Mouse (Mus musculus) forebrain, embryonic 15.5 days (tissue): ENCODE results near the gene Rad9b. TPM values are rescaled to one million over a fixed set of nuclear protein-coding genes. Genes with fewer than 3 reads are reported as not detected.
"Not testable (repeated sequence)": the region's sequence is repeated elsewhere in the genome, so short reads cannot be mapped to it uniquely, and the experiment has no call there.

ENCODE experiments used
- ATAC-seq: fragments of 200-750 bp; cut with Nextera tagmentation; replicated peaks from 2 replicates; pipeline ENCODE4 v1.8.0; 2017; ENCODE audit warnings: mild to moderate bottlenecking, moderate TSS enrichment, moderate library complexity
- H3K27ac ChIP-seq: fragments of 300-500 bp; sonication (generic); replicated peaks from 2 replicates; pipeline ENCODE4 v1.5.1; 2015; ENCODE audit warnings: mild to moderate bottlenecking, inconsistent platforms
- H3K27me3 ChIP-seq: fragments of 300-500 bp; sonication (generic); 2 replicates; pipeline ENCODE4 v1.6.1; 2015; ENCODE audit warnings: inconsistent platforms
- H3K36me3 ChIP-seq: fragments of 300-500 bp; sonication (generic); 2 replicates; pipeline ENCODE4 v1.6.1; 2015; ENCODE audit warnings: mild to moderate bottlenecking, inconsistent platforms
- H3K4me1 ChIP-seq: fragments of 300-500 bp; sonication (generic); 2 replicates; pipeline ENCODE4 v1.6.1; 2015; ENCODE audit warnings: inconsistent platforms
- H3K4me2 ChIP-seq: fragments of 300-500 bp; sonication (generic); replicated peaks from 2 replicates; pipeline ENCODE4 v1.6.1; 2015; ENCODE audit warnings: mild to moderate bottlenecking, inconsistent platforms
- H3K4me3 ChIP-seq: fragments of 300-500 bp; sonication (generic); 2 replicates; pipeline ENCODE4 v1.5.1; 2015; ENCODE audit warnings: mild to moderate bottlenecking, inconsistent platforms
- H3K9ac ChIP-seq: fragments of 300-500 bp; sonication (generic); replicated peaks from 2 replicates; pipeline ENCODE4 v1.6.1; 2015; ENCODE audit warnings: mild to moderate bottlenecking, inconsistent platforms
- H3K9me3 ChIP-seq: fragments of 300-500 bp; sonication (generic); 2 replicates; pipeline ENCODE4 v1.6.1; 2016; ENCODE audit warnings: inconsistent platforms
- WGBS: fragments of 180-500 bp; shearing (Covaris S2); methylation state at CpG from one replicate; pipeline ENCODE4 v1.1.7; 2015; ENCODE audit warnings: mixed read lengths; 5-methylcytosine and 5-hydroxymethylcytosine counted together
- polyA plus RNA-seq: library from polyadenylated mRNA; unstranded; fragments of >200 nt; fragmentation: Nextera tagmentation; extraction: Ambion mirVana; gene quantifications from 2 replicates; pipeline ENCODE4 v1.2.1, GENCODE M21; 2015

Gene Rad9b
- polyA plus RNA-seq, 1 experiment from 2014 or later: 17.8 TPM

GRCm38 (mm10) chr5:122319474-122320204, 34.4 kb downstream of the Rad9b start:
- no peak for ATAC-seq

GRCm38 (mm10) chr5:122318976-122319375, 35.1 kb downstream of the Rad9b start:
- H3K9ac ChIP-seq, H3K4me2 ChIP-seq, H3K4me1 ChIP-seq, H3K4me3 ChIP-seq, H3K27ac ChIP-seq, H3K27me3 ChIP-seq, H3K9me3 ChIP-seq, ATAC-seq: not testable (repeated sequence)
- H3K36me3 ChIP-seq: peaks cover 15% of the 10 kb centered on the region
- WGBS: 73% methylated on average over 3 of the region's 3 CpGs

More at GRCm38 (mm10) chr5:122319474-122320204, 34.4 kb downstream of the Rad9b start:
- WGBS: 78% methylated on average over 14 of the region's 14 CpGs
- H3K4me3 ChIP-seq: no peak overlapping the region
- H3K4me2 ChIP-seq: no peak overlapping the region
- no peak overlapping the region for H3K9ac ChIP-seq
- peaks cover 15% of the 10 kb centered on the region; the same call in 1 of the 2 replicates for H3K36me3 ChIP-seq
- H3K9me3 ChIP-seq: no peaks in the 10 kb centered on the region
- no peaks in the 10 kb centered on the region for H3K27me3 ChIP-seq
- 0 out of 2 replicates have a peak, but pooled peaks cover 4% of the 10 kb centered on the region for H3K4me1 ChIP-seq
- H3K27ac ChIP-seq: no peak overlapping the region

DNA sequence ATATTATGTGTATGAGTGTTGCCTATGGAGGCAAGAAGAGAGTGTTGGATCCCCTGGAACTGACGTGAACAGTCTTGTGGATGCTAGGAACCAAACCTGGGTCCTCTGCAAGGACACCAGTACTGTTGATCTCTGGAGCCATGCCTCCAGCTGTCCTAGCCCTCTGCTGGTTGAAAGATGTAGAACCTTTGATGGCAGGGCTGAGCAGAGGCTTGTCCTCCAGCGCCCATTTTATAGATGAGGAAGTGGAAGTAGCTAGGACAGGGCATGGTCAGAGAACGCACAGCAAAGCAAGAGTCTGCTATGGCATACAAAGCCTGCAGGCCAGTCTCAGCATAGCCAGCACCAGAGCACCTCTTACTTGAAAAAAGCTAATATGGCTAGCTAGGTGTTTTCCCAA, 35.9 kb downstream of the Rad9b start:
- Histone ChIP-seq H3K4me3 (no peak overlapping the region), H3K36me3 (peaks cover 21% of the 10 kb centered on the region), H3K9me3 (no peaks in the 10 kb centered on the region)

DNA sequence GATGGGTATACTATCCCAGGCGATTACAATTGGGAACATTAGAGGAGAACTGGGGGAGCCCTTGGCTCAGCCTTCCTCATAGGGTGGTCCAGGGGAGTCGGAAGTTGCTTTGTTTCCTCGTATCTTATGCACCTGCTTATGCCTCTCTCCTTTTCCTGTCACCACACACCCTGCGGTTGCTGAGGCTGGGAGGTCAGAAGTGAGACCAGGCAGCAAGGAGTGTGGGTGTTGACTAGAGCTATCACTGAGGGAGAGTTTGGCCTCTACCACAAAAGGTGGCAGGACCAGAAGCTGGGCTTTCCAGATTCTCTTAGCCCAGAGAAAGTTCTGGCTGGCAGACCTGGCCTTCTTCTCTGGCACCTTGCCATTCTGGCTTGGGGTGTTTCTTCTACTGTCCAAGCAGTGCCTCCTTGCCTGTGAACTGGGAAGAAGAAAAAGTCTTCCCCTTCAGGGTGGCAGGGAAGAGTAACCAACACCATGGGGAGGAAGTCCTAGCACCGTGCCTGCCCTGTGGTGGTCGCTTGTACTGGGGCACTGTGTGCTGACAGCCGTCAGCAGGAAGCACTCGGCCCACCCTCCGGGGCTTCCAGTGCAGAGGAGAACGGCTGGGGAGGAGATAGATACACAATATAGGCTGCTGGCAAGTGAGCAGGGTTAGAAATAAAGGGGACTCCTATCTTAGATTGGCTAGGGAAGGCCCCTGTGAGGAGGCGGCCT, 36.5 kb downstream of the Rad9b start:
- Histone ChIP-seq H3K9me3 (no peaks in the 10 kb centered on the region), H3K27me3 (no peaks in the 10 kb centered on the region), H3K9ac (no peak overlapping the region), H3K4me1 (0 out of 2 replicates have a peak, but pooled peaks cover 4% of the 10 kb centered on the region), H3K27ac (no peak overlapping the region), H3K36me3 (peaks cover 21% of the 10 kb centered on the region), H3K4me3 (no peak overlapping the region), H3K4me2 (no peak overlapping the region)
- ATAC-seq: no peak
- 83% methylated on average over 11 of the region's 11 CpGs for WGBS

More for the DNA sequence above, 35.9 kb downstream of the Rad9b start:
- no peak overlapping the region for H3K27ac ChIP-seq
- no peaks in the 10 kb centered on the region for H3K27me3 ChIP-seq
- no peak overlapping the region for H3K4me2 ChIP-seq
- H3K4me1 ChIP-seq: 0 out of 2 replicates have a peak, but pooled peaks cover 4% of the 10 kb centered on the region
- no peak overlapping the region for H3K9ac ChIP-seq
- no peak for ATAC-seq
- 69% methylated on average over 3 of the region's 3 CpGs for WGBS

- no peak overlapping the region for H3K27ac ChIP-seq
- H3K9me3 ChIP-seq: no peaks in the 10 kb centered on the region
- 74% methylated on average over 20 of the region's 20 CpGs for WGBS
- H3K36me3 ChIP-seq: peaks cover 6% of the 10 kb centered on the region
- no peak overlapping the region for H3K4me3 ChIP-seq
- H3K4me1 ChIP-seq: 0 out of 2 replicates have a peak, but pooled peaks cover 4% of the 10 kb centered on the region
- H3K4me2 ChIP-seq: no peak overlapping the region
- ATAC-seq: no peak; the same call in 1 of the 2 replicates
- no peaks in the 10 kb centered on the region for H3K27me3 ChIP-seq
- H3K9ac ChIP-seq: no peak overlapping the region
Observed at GRCm38 (mm10) chr5:122314966-122315667, 38.9 kb downstream of the Rad9b start.

DNA sequence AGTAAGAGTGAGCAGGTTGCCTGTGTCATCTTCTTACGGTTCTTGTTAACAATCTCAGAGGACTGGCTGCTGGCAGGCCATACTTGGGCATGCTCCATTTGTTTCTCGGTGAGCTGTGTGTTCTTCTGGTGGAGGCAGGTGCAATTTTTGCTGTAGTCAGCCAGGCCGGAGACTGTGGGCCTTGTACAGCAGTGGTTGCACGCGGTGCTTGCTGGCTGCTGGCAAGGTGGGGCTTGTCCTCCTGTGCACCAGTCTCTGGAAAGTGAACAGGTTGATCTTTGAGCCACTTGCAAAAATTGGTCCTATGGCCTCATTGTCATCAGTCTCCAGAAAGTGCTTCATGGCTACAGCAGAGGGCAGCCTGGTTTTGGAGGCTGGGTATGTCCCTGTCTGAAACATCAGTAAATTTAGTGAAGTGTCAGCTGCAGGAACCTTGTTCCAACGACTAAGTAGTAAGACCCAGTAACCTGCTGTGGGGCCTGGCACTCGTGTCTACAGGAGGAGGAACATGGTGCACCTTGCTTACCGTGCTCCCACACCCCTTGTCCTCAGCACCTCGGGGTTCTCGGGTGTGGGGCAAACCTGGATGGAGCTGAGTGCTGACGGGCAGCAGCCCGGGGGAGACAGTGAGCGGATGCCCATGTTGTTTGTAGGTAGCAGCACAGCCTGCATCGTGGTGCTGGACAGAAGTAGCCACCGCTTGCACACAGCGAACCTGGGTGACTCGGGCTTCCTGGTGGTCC, 40.9 kb downstream of the Rad9b start:
- no peak overlapping the region for H3K27ac ChIP-seq
- peaks cover 11% of the 10 kb centered on the region for H3K36me3 ChIP-seq
- H3K4me3 ChIP-seq: no peak overlapping the region
- no peaks in the 10 kb centered on the region for H3K27me3 ChIP-seq
- 94% methylated on average over 17 of the region's 17 CpGs for whole genome bisulfite sequencing
- no peaks in the 10 kb centered on the region for H3K9me3 ChIP-seq
- 0 out of 2 replicates have a peak, but pooled peaks cover 4% of the 10 kb centered on the region for H3K4me1 ChIP-seq
- H3K4me2 ChIP-seq: no peak overlapping the region
- H3K9ac ChIP-seq: no peak overlapping the region
- ATAC-seq: no peak

DNA sequence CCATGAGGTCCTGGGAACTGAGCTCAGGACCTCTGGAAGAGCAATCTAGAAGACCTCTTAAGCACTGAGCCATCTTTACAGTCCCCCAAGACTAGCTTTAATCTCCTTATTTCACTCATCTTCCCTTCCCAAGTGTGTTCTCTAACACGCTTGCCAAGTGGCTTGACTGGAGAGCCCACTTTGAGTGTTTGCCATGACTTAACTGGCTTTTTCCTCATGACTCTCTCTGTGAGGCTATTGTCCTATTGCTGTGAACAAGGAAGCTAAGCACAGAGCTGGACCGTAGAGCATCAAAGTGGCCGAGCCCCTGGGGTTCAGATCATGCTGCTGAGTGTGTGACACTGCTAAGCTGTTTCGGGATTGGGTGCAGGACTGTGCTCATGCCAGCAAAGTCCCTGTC, 41.7 kb downstream of the Rad9b start:
- Histone ChIP-seq H3K4me3 (no peak overlapping the region), H3K36me3 (peaks cover 11% of the 10 kb centered on the region), H3K4me1 (0 out of 2 replicates have a peak, but pooled peaks cover 4% of the 10 kb centered on the region), H3K27ac (no peak overlapping the region), H3K4me2 (no peak overlapping the region), H3K9ac (no peak overlapping the region), H3K9me3 (no peaks in the 10 kb centered on the region), H3K27me3 (no peaks in the 10 kb centered on the region)
- no peak for ATAC-seq
- WGBS: 85% methylated on average over 4 of the region's 4 CpGs

DNA sequence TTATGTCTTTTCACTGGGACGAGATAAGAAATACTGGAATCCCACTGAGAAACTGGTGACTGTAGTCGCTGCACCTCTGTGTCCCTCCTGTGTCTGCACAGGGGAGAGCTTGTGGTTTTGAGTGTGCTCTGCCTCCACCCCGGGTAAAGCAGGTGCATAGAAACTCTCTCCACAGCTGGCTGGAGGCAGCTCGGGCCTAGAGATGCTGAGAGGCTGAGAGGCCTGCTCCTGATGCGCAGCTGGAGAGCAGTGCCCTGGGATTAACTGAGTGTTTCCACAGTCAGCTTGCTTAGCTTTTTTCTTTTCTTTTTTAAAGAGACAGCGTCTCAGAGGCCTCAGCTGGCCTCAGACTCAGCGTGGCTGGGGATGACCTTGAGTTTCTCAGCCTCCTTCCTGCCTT, 42.3 kb downstream of the Rad9b start:
- no peak overlapping the region for H3K9ac ChIP-seq
- H3K4me2 ChIP-seq: no peak overlapping the region
- H3K4me3 ChIP-seq: no peak overlapping the region
- no peak overlapping the region for H3K27ac ChIP-seq
- H3K4me1 ChIP-seq: 0 out of 2 replicates have a peak, but pooled peaks cover 4% of the 10 kb centered on the region
- H3K27me3 ChIP-seq: no peaks in the 10 kb centered on the region
- 69% methylated on average over 7 of the region's 7 CpGs for WGBS
- no peaks in the 10 kb centered on the region for H3K9me3 ChIP-seq
- ATAC-seq: no peak
- H3K36me3 ChIP-seq: peaks cover 11% of the 10 kb centered on the region

DNA sequence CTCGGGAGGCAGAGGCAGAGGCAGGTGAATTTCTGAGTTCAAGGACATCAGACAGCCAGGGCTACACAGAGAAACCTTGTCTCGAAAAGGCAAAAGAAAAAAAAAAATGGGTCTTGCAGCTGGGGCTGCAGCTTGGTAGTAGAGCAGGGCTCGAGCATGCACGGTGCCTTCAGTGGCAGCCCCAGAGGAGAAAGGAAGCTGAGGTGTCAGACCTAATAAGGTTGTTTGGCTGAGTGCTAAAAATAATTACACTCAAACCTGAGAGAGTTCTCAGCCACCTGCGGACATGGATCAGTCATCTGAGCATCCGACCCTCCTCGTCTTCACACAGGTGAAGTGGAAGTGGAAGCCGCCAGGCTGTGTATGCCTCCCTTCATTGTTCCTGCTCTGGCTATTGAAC, 43.3 kb downstream of the Rad9b start:
- ATAC-seq: no peak
- 83% methylated on average over 8 of the region's 8 CpGs for WGBS
- no peak overlapping the region for H3K9ac ChIP-seq
- H3K4me1 ChIP-seq: 0 out of 2 replicates have a peak, but pooled peaks cover 4% of the 10 kb centered on the region
- H3K27ac ChIP-seq: no peak overlapping the region
- H3K36me3 ChIP-seq: peaks cover 11% of the 10 kb centered on the region
- H3K27me3 ChIP-seq: no peaks in the 10 kb centered on the region
- H3K4me2 ChIP-seq: no peak overlapping the region
- no peaks in the 10 kb centered on the region for H3K9me3 ChIP-seq
- no peak overlapping the region for H3K4me3 ChIP-seq

- no peaks in the 10 kb centered on the region for H3K9me3 ChIP-seq
- no peak overlapping the region for H3K9ac ChIP-seq
- H3K4me3 ChIP-seq: no peak overlapping the region
- H3K4me2 ChIP-seq: no peak overlapping the region
- H3K27me3 ChIP-seq: no peaks in the 10 kb centered on the region
- whole genome bisulfite sequencing: 88% methylated on average over 3 of the region's 3 CpGs
- peaks cover 5% of the 10 kb centered on the region; the same call in 1 of the 2 replicates for H3K36me3 ChIP-seq
- H3K4me1 ChIP-seq: 0 out of 2 replicates have a peak, but pooled peaks cover 12% of the 10 kb centered on the region
- ATAC-seq: no peak
- no peak overlapping the region for H3K27ac ChIP-seq
Observed at GRCm38 (mm10) chr5:122306536-122306935, 47.5 kb downstream of the Rad9b start.

GRCm38 (mm10) chr5:122305472-122305871, 48.6 kb downstream of the Rad9b start:
- Histone ChIP-seq H3K4me3 (no peak overlapping the region), H3K27me3 (no peaks in the 10 kb centered on the region), H3K4me2 (no peak overlapping the region), H3K9ac (no peak overlapping the region), H3K9me3 (no peaks in the 10 kb centered on the region), H3K36me3 (peaks cover 5% of the 10 kb centered on the region; the same call in 1 of the 2 replicates), H3K4me1 (0 out of 2 replicates have a peak, but pooled peaks cover 12% of the 10 kb centered on the region), H3K27ac (no peak overlapping the region)
- no peak for ATAC-seq
- WGBS: 89% methylated on average over 7 of the region's 7 CpGs
